Comparison of ENCODE assay signal across 11 mouse cellular contexts in the genomic region with DNA sequence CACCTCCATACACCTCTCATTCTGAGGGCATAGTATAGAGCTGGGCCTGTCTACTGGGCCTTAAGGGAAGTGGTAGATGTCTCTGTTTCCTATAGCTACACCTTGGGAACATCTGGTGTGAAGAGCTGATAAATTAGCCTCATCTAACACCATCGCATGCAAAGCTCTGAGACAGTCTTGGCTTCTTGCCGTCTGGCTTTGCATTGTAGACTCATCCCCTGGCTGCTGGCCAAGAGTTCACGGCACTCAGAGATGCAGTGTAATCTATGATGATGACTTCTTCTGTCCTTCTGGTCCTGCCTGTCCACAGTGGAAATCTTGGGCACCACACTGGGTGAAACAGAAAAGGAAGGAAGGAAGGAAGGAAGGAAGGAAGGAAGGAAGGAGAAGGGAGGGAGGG.
A peak's percentile ranks its signal among the peaks of the same experiment; 100 is the strongest.
DNase-seq lines count a peak whose midpoint lies in the region; ATAC-seq and TF ChIP-seq lines count a peak whose summit lies in the region.
"Had no signal": no experiment of that assay in that cellular context is flagged by ENCODE, and none has a peak within 500 bp of the region (broad histone marks: within the 10 kb centered on the region; RNA-seq: fewer than 3 reads in every experiment).

No protein-coding gene starts in this region.

- no peak overlapping the region for H3K4me3 ChIP-seq in lung, embryonic 14.5 days (ENCODE audit: low read depth, low read length)
- H3K4me3 ChIP-seq: stomach, embryonic 15.5 days had no signal

- no peak overlapping the region for H3K4me2 ChIP-seq in lung, embryonic 14.5 days
- H3K4me2 ChIP-seq: stomach, embryonic 15.5 days had no signal

- no peak overlapping the region for H3K9ac ChIP-seq in lung, embryonic 14.5 days
- H3K9ac ChIP-seq: stomach, embryonic 15.5 days had no signal

- no peaks in the 10 kb centered on the region for H3K9me3 ChIP-seq in lung, embryonic 14.5 days (ENCODE audit: low read depth, low read length)
- H3K9me3 ChIP-seq: stomach, embryonic 15.5 days had no signal

- no peak overlapping the region for H3K27ac ChIP-seq in lung, embryonic 14.5 days (ENCODE audit: low read depth)
- H3K27ac ChIP-seq: stomach, embryonic 15.5 days had no signal

- DNase-seq in gastrocnemius, postnatal 4 days (ENCODE audit: low spot score in 2 of 2): peak; percentile 23 to 41
- no peak for DNase-seq in gastrocnemius, adult 18-20 months (ENCODE audit: low spot score)
- DNase-seq in lung, embryonic 14.5 days: peak; percentile 69
- DNase-seq in lung, postnatal 14 days: no peak
- DNase-seq in adrenal gland, adult (ENCODE audit: inconsistent age in 2 of 2, low spot score in 1 of 2): peak; percentile 44 to 79
- peak; percentile 46 to 74 for DNase-seq in cerebellum, postnatal 25 days
- no peak for DNase-seq in frontal cortex, postnatal 10 days (ENCODE audit: low spot score in 2 of 2)
- DNase-seq: layer of hippocampus, postnatal 36 days had no signal

- no peak for ATAC-seq in lung, embryonic 14.5 days (ENCODE audit: insufficient read depth)
- no peak for ATAC-seq in CD4-positive, CD25-positive, alpha-beta regulatory T cell, adult 4 months
- ATAC-seq: intestine, postnatal 0 days had no signal

- no peaks in the 10 kb centered on the region for H3K36me3 ChIP-seq in lung, embryonic 14.5 days (ENCODE audit: insufficient read depth)
- H3K36me3 ChIP-seq: stomach, embryonic 15.5 days had no signal

- H3K4me1 ChIP-seq in lung, embryonic 14.5 days (ENCODE audit: insufficient read depth): no peaks in the 10 kb centered on the region
- H3K4me1 ChIP-seq: stomach, embryonic 15.5 days had no signal

- H3K27me3 ChIP-seq in lung, embryonic 14.5 days (ENCODE audit: insufficient read depth, low read length): no peaks in the 10 kb centered on the region
- H3K27me3 ChIP-seq: stomach, embryonic 15.5 days had no signal

- WGBS in lung, embryonic 14.5 days: 41% methylated on average over 3 of the region's 3 CpGs

- no peak for TF ChIP-seq CTCF in lung, embryonic 14.5 days (IDR thresholded peaks at IDR 0.05; ENCODE audit: low read depth)

Comparison
In these comparisons a context has a peak if more than half of its experiments do, and no peak if none do; other contexts are left out.
1. DNase-seq: peak in gastrocnemius, postnatal 4 days (2 of 2), lung, embryonic 14.5 days (single experiment), adrenal gland, adult (2 of 2) and cerebellum, postnatal 25 days (2 of 2); none in gastrocnemius, adult 18-20 months (single experiment), lung, postnatal 14 days (single experiment) and frontal cortex, postnatal 10 days (0 of 2).